Mouse (Mus musculus) frontal cortex, postnatal 36 days (tissue): Measurements from ENCODE around the gene Ganc.

Experiments
- DNase-seq, 2 experiments: peaks; one replicate each; pipeline ENCODE4 v3.0.0; 2022; ENCODE audit warnings: low spot score in 2 of 2

The Ganc gene

DNA sequence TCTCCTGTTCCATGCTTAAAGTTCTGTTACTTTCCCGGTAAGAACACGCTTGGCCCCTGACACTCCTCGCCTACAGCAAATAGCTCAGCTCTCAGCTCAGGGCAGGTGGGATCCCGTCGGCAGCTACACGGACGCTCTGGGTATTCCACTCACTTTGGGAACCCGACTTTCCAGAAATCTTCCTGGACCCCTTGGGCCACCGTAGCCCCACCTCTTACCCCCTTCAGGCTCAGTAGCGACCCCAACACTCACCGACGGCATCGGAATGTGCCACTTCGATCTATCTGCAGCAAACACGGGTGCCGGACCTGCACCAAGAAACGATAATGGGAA is at the start of gene Ganc:
Ganc (plus strand) TSS at position 244 of the 333 bp plus-strand sequence.
- no peak for DNase-seq

GRCm38 (mm10) chr2:120360425-120360824 is 43.3 kb upstream of the Ganc start:
- DNase-seq: no peak

DNA sequence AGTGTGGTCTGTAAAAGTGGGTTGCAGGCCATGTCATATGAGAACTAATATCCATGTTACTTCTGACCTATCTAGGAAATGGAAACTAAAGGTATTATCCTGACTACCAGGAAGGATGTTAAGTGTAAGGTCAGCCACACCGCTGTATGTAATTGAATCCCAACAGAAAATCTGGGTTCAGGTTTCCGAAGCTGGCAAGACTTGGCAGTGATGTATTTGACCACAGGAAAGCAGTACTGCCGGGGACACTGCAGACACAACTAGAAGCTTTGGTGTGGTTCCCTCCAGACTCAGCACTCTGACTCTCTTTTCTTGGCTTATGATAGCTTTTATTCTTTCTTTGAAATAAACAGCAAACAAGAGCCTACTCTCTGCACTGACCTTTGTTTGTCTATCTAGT is 37.2 kb upstream of the Ganc start:
- DNase-seq: no peak

GRCm38 (mm10) chr2:120367416-120368207 is 36.1 kb upstream of the Ganc start:
- DNase-seq: no peak

DNA sequence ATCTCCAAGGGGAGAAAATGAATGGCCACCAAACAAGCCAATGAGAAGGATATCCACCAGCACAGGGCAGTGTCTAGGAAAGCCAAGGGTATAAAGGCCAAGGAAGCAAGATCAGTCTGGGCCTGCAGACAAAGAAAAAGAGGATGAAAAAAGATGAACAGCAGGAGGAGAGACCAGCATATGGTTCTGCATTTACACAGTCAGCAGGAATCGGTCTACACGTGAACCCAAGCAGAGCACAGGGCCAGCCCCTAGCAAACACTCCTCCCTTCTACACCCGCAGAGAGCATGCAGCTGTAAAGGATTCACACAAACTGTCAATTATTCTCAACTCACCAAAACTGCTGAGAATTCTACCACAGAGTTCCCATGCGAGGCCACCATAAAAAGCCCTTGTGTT is 29.8 kb upstream of the Ganc start:
- no peak for DNase-seq

DNA sequence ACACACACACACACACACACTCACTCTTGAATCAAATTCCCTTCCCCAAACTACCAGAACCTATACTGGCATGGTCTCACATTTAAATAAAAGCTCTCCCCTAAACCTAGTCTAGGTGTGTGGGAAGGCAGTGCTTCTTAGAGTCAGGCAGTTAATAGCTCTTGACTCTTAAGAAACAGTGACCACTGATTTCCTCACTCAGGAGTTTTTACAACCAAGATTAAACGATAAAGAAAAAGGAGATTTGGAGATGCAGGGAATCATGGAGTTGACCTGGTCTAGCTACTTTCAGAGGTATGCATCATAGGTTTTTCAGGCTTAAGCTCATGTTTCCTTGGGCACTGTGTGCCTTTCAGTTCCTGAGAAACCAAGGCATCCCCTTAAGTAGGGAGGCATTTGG is 17.4 kb upstream of the Ganc start:
- DNase-seq: no peak

- DNase-seq: no peak
Observed at GRCm38 (mm10) chr2:120387291-120387690, 16.4 kb upstream of the Ganc start.

DNA sequence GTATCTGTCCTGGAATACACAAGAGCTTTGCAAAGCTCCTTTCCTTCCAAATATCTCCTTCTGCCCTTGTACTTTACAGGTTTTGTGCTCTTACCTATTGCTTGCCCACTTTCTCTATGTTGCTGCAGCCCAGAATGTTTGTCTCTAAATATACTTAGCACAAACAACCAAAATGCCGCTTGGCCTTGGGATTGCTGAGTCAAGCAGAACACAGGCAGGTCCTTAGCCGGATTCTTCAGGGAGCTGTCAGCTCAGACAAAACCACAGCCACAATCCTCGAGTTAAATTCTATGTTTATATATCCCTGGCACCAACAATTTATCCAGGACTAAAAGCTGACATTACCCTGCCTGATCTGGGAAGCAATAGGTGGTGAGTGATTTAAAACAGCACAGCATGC is 14.3 kb upstream of the Ganc start:
- DNase-seq: no peak

DNA sequence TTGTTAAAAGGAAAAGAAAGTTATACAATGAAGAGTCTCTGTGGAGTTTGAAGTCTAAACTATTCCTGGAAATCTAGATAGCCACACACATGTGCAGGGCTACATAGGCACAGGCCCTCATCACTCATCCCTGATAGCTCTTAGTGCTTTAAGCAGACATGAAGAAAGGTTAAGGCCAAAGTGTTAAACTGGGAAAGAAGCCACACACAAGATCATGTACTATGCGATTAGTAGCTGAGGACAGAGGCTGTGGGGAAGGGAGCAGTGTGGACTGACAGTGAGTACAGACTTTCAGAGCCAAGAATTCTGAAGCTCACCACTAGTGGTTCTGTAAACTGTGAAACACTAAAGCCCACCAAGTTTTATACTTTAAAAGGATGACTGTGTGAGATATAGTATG is 12.8 kb upstream of the Ganc start:
- no peak for DNase-seq

DNA sequence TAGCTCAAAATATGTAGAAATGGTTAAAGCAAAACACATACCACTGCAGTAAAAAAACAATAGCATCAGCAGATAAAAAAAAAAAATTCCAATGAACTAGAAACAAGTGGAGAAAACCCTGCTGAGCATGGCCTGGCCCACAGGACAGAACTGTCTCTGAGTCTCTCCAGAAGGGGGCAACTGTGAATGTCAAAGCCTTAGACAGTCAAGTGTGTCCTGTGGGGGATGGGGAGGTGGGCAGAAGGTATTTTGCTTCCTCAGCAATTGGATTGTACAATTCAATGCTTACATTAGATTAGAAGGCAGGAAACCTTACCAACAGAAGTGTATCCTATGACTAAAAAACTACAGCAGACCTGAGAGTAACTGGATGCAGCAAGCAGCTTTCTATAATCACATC is 11.3 kb upstream of the Ganc start:
- DNase-seq: no peak

DNA sequence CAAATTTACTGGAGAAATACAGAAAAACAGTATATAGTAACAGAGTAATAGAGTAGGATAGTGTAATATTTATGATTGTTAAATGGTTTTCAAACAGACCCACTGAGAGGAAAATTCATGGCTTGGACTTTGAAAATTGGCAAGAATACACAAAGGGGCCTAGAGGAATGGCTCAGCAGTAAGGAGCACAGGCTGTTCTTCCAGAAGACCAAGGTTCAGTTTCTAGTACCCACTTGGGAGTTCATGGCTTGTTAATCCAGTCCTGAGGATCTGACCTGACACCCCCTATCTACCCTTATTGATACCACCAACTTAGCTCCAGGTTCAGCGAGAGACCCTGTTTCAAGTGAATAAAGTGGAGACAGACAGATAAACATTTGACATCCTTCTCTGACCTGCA is 5.7 kb upstream of the Ganc start:
- no peak for DNase-seq

GRCm38 (mm10) chr2:120402813-120403212 is 883 bp upstream of the Ganc start:
- no peak for DNase-seq

DNA sequence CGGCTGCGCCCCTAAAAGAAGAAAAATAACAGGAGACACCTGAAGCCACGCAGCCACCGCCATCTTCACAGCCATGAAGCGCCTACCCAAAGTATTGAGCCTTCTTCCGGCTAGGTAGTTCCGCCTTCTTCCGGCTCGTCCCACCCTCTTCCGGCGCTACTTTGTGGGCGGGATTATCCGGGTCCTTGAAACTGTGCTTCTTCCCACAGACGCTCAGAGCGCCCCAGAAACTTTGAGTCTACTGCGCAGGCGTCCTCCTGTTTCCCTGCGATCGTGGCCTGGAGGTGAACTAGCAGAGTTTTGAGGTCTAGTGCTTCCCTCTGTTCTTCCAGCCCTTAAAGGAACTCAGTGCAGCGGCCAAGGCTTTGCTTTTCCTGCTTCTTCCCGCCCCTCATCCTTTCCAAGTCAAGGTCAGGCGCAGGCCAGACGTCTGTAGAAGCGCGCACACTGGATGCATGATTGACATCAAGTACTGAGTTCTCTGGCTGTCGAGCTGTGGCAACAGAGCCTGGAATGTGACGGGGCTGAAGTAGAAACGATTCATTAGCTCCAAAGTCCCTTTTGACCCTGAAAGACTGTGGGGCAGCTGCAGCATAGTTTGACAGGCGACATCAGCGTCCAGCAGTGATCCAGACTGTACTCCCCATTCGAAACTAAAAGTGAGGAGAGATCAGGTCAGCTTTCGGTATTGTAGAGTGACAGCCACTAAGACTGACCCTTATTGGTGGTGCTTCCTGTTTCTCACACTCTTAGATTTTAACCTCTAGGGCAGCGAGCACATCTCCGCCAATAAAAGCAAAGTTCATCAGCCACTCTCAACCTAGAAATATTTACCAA is 508 bp downstream of the Ganc start, which contains the start of gene Tmem87a:
Tmem87a (minus strand) TSS at position 128 of the 837 bp plus-strand sequence.
- DNase-seq: peak; percentile 97 to 98

- DNase-seq: no peak
Observed at GRCm38 (mm10) chr2:120404823-120405765, 1.4 kb downstream of the Ganc start.

- DNase-seq: no peak
Observed at GRCm38 (mm10) chr2:120411096-120411628, 7.5 kb downstream of the Ganc start.

- DNase-seq: peak in 1 of 2 experiments; percentile 10
Observed at GRCm38 (mm10) chr2:120414113-120414512, 10.4 kb downstream of the Ganc start.

GRCm38 (mm10) chr2:120414738-120415414 is 11.2 kb downstream of the Ganc start:
- DNase-seq: peak; percentile 21 to 55

DNA sequence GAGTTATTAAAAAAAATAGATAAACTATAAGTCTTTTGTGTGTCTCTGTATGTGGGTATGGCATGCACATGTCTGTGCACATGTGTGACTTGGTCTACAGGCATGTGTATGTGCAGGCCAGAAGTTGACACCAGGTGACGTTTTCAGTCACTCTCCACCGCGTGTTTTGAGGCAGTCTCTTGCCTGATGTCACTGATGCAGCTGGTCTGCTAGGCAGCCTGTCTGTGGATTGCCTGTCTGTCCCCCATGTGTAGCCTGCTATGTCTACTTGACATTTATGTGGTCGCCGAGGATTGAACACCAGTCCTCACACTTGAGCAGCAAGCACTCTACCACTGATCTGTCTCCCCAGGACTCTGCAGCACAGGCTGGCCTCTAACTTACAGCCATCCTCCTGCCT is 20.7 kb downstream of the Ganc start:
- DNase-seq: no peak

GRCm38 (mm10) chr2:120444486-120444885 is 40.8 kb downstream of the Ganc start:
- DNase-seq: no peak

DNA sequence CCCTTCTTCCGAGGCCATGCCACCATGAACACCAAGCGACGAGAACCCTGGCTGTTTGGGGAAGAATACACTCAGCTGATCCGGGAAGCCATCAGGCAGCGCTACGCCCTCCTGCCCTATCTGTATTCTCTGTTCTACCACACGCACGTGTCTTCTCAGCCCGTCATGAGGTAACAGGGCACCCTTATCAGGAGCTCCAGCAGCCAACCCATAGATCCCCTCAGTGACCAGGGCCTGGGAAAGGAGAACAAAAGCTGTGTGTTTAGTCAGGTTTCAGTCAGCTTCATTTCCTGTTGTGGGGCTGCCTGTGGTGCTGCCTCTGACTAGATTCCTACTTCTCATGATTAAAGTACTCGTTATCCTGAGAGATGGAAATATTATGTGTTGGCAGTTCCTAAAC is 42.7 kb downstream of the Ganc start:
- no peak for DNase-seq

DNA sequence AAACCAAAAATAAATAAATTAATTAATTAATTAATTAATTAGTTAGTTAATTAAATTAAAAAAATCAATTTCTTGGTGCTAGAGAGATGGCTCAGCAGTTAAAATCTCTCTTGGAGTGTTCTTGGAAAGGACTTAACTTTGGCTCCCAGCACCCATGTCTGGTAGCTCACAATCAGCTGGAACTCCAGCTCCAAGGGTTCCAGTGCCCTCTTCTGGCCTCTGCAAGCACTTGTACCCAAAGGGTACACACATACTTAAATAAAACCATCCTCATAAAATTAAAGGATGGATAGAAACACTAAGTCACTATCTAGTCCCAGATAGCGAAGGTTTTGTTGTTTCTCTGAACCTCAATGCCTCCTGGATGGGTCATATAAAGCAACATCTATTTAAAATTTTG is 43.6 kb downstream of the Ganc start:
- no peak for DNase-seq
